Mouse (Mus musculus) NIH3T3 (cell line): Measurements from ENCODE around the gene Hddc3.

Experiments
- DNase-seq: peaks from one replicate; pipeline ENCODE4 v3.0.0-alpha.2; 2012; ENCODE audit warnings: low read depth

Hddc3 gene

GRCm38 (mm10) chr7:80334848-80335247, 8.1 kb upstream of the Hddc3 start:
- DNase-seq: no peak

- no peak for DNase-seq
These were observed 6.0 kb upstream of the Hddc3 start for GRCm38 (mm10) chr7:80336932-80337331.

- peak; percentile 34 for DNase-seq
These were observed 3.5 kb upstream of the Hddc3 start for GRCm38 (mm10) chr7:80339371-80339770.

GRCm38 (mm10) chr7:80339793-80340628, 2.9 kb upstream of the Hddc3 start:
- DNase-seq: peak; percentile 99

GRCm38 (mm10) chr7:80340793-80341192, 2.1 kb upstream of the Hddc3 start, which contains the start of gene Unc45a:
Gene Unc45a, minus strand, starts transcription at chr7:80341005.
- DNase-seq: peak; percentile 88

- no peak for DNase-seq
These were observed 1.1 kb upstream of the Hddc3 start for GRCm38 (mm10) chr7:80341793-80342192.

- no peak for DNase-seq
These were observed 540 bp downstream of the Hddc3 start for GRCm38 (mm10) chr7:80343270-80344018.

- no peak for DNase-seq
These were observed 3.3 kb downstream of the Hddc3 start for GRCm38 (mm10) chr7:80346173-80346572.

GRCm38 (mm10) chr7:80346830-80347229, 3.9 kb downstream of the Hddc3 start:
- peak; percentile 39 for DNase-seq

GRCm38 (mm10) chr7:80347670-80348586, 5.0 kb downstream of the Hddc3 start:
- DNase-seq: peak; percentile 38

- no peak for DNase-seq
These were observed 7.9 kb downstream of the Hddc3 start for GRCm38 (mm10) chr7:80350808-80351207.

GRCm38 (mm10) chr7:80352920-80353319, 10.0 kb downstream of the Hddc3 start:
- DNase-seq: no peak

GRCm38 (mm10) chr7:80356351-80356750, 13.4 kb downstream of the Hddc3 start:
- no peak for DNase-seq

GRCm38 (mm10) chr7:80357156-80357555, 14.3 kb downstream of the Hddc3 start:
- no peak for DNase-seq

- no peak for DNase-seq
These were observed 15.1 kb downstream of the Hddc3 start for GRCm38 (mm10) chr7:80358039-80358438.

GRCm38 (mm10) chr7:80360435-80360834, 17.5 kb downstream of the Hddc3 start:
- DNase-seq: peak; percentile 33

- no peak for DNase-seq
These were observed 22.9 kb downstream of the Hddc3 start for GRCm38 (mm10) chr7:80365759-80366158.

GRCm38 (mm10) chr7:80367232-80367631, 24.3 kb downstream of the Hddc3 start:
- no peak for DNase-seq

GRCm38 (mm10) chr7:80368009-80368408, 25.1 kb downstream of the Hddc3 start:
- DNase-seq: no peak

GRCm38 (mm10) chr7:80368635-80369421, 25.9 kb downstream of the Hddc3 start:
- DNase-seq: no peak

GRCm38 (mm10) chr7:80369461-80369860, 26.6 kb downstream of the Hddc3 start:
- DNase-seq: no peak
